Mouse (Mus musculus) forebrain, embryonic 13.5 days (tissue): ENCODE data around the gene Tle6. TPM values are rescaled to one million over a fixed set of nuclear protein-coding genes. Genes with fewer than 3 reads are reported as not detected.

Experiments
- ATAC-seq: fragments of 200-750 bp; cut with Nextera tagmentation; 2 replicates; pipeline ENCODE4 v1.8.0; 2017
- H3K27ac ChIP-seq: fragments of 300-500 bp; sonication (generic); 2 replicates; pipeline ENCODE4 v1.5.1; 2015; ENCODE audit warnings: inconsistent platforms, mild to moderate bottlenecking, moderate library complexity
- H3K27me3 ChIP-seq: fragments of 300-500 bp; sonication (generic); 2 replicates; pipeline ENCODE4 v1.6.1; 2015; ENCODE audit warnings: mild to moderate bottlenecking, inconsistent platforms
- H3K36me3 ChIP-seq: fragments of 300-500 bp; sonication (generic); 2 replicates; pipeline ENCODE4 v1.6.1; 2015; ENCODE audit warnings: mild to moderate bottlenecking, inconsistent platforms; ENCODE audit not compliant: poor library complexity, severe bottlenecking
- H3K4me1 ChIP-seq: fragments of 300-500 bp; sonication (generic); 2 replicates; pipeline ENCODE4 v1.6.1; 2015; ENCODE audit warnings: inconsistent platforms
- H3K4me2 ChIP-seq: fragments of 300-500 bp; sonication (generic); 2 replicates; pipeline ENCODE4 v1.6.1; 2015; ENCODE audit warnings: inconsistent platforms, mild to moderate bottlenecking, moderate library complexity
- H3K4me3 ChIP-seq: fragments of 300-500 bp; sonication (generic); 2 replicates; pipeline ENCODE4 v1.5.1; 2015; ENCODE audit warnings: mild to moderate bottlenecking, inconsistent platforms
- H3K9ac ChIP-seq: fragments of 300-500 bp; sonication (generic); 2 replicates; pipeline ENCODE4 v1.6.1; 2015; ENCODE audit warnings: mild to moderate bottlenecking, inconsistent platforms
- H3K9me3 ChIP-seq: fragments of 300-500 bp; sonication (generic); replicated peaks from 2 replicates; pipeline ENCODE4 v1.6.1; 2016; ENCODE audit warnings: inconsistent platforms
- WGBS: fragments of 180-500 bp; shearing (Covaris S2); methylation state at CpG from one replicate; pipeline ENCODE4 v1.1.7; 2015; 5-methylcytosine and 5-hydroxymethylcytosine counted together
- polyA plus RNA-seq: library from polyadenylated mRNA; unstranded; fragments of >200 nt; fragmentation: Nextera tagmentation; extraction: Ambion mirVana; gene quantifications from 2 replicates; pipeline ENCODE4 v1.2.1, GENCODE M21; 2015

Gene Tle6
- polyA plus RNA-seq, 1 experiment from 2014 or later, result 1.8 TPM

GRCm38 (mm10) chr10:81556282-81556681 lies 44.6 kb downstream of the Tle6 start:
- Histone ChIP-seq H3K9me3 (peaks cover 6% of the 10 kb centered on the region; the same call in 1 of the 2 replicates), H3K27ac (no peak overlapping the region), H3K4me3 (no peak overlapping the region), H3K9ac (no peak overlapping the region), H3K36me3 (peaks cover 4% of the 10 kb centered on the region), H3K4me2 (no peak overlapping the region), H3K4me1 (peaks cover 17% of the 10 kb centered on the region), H3K27me3 (no peaks in the 10 kb centered on the region)
- no peak for ATAC-seq
- WGBS, result 87% methylated on average over 3 of the region's 3 CpGs

- Histone ChIP-seq H3K36me3 (no peaks in the 10 kb centered on the region), H3K4me2 (no peak overlapping the region), H3K4me3 (no peak overlapping the region), H3K9me3 (peaks cover 6% of the 10 kb centered on the region; the same call in 1 of the 2 replicates), H3K4me1 (0 out of 2 replicates have a peak, but pooled peaks cover 5% of the 10 kb centered on the region), H3K9ac (no peak overlapping the region), H3K27me3 (no peaks in the 10 kb centered on the region), H3K27ac (no peak overlapping the region)
- WGBS, result 88% methylated on average over 6 of the region's 6 CpGs
- no peak for ATAC-seq
These were observed 46.8 kb downstream of the Tle6 start for GRCm38 (mm10) chr10:81553807-81554755.

- no peak overlapping the region for H3K4me3 ChIP-seq
- no peaks in the 10 kb centered on the region for H3K4me1 ChIP-seq
- H3K27me3 ChIP-seq, result no peaks in the 10 kb centered on the region
- no peak overlapping the region for H3K4me2 ChIP-seq
- H3K36me3 ChIP-seq, result no peaks in the 10 kb centered on the region
- H3K9me3 ChIP-seq, result peaks cover 6% of the 10 kb centered on the region; the same call in 1 of the 2 replicates
- no peak overlapping the region for H3K27ac ChIP-seq
- WGBS, result 87% methylated on average over 5 of the region's 5 CpGs
- no peak overlapping the region for H3K9ac ChIP-seq
- no peak for ATAC-seq
These were observed 47.6 kb downstream of the Tle6 start for GRCm38 (mm10) chr10:81553232-81553631.

- H3K9me3 ChIP-seq, result peaks cover 6% of the 10 kb centered on the region; the same call in 1 of the 2 replicates
- no peaks in the 10 kb centered on the region for H3K4me1 ChIP-seq
- H3K27me3 ChIP-seq, result no peaks in the 10 kb centered on the region
- no peak overlapping the region for H3K4me3 ChIP-seq
- no peak overlapping the region for H3K27ac ChIP-seq
- no peak overlapping the region for H3K4me2 ChIP-seq
- H3K9ac ChIP-seq, result no peak overlapping the region
- no peaks in the 10 kb centered on the region for H3K36me3 ChIP-seq
- ATAC-seq, result peak; percentile 83
- WGBS, result 4% methylated on average over 12 of the region's 12 CpGs
These were observed 49.2 kb downstream of the Tle6 start for GRCm38 (mm10) chr10:81551597-81552102.

GRCm38 (mm10) chr10:81550257-81550656 lies 50.6 kb downstream of the Tle6 start:
- H3K4me3 ChIP-seq, result no peak overlapping the region
- peaks cover 3% of the 10 kb centered on the region; the same call in 1 of the 2 replicates for H3K9me3 ChIP-seq
- no peak for ATAC-seq
- no peak overlapping the region for H3K27ac ChIP-seq
- no peaks in the 10 kb centered on the region for H3K27me3 ChIP-seq
- H3K36me3 ChIP-seq, result no peaks in the 10 kb centered on the region
- H3K4me2 ChIP-seq, result no peak overlapping the region
- H3K4me1 ChIP-seq, result 0 out of 2 replicates have a peak, but pooled peaks cover 6% of the 10 kb centered on the region
- no peak overlapping the region for H3K9ac ChIP-seq
- 8% methylated on average over 7 of the region's 7 CpGs for WGBS

- 65% methylated on average over 5 of the region's 5 CpGs for WGBS
- Histone ChIP-seq H3K27me3 (no peaks in the 10 kb centered on the region), H3K9me3 (peaks cover 3% of the 10 kb centered on the region; the same call in 1 of the 2 replicates), H3K4me1 (peaks cover 11% of the 10 kb centered on the region), H3K4me3 (no peak overlapping the region), H3K4me2 (no peak overlapping the region), H3K27ac (no peak overlapping the region), H3K36me3 (no peaks in the 10 kb centered on the region), H3K9ac (0 out of 2 replicates have a peak overlapping the region, but pooled peaks have one; percentile 0)
- no peak for ATAC-seq
These were observed 51.9 kb downstream of the Tle6 start for GRCm38 (mm10) chr10:81548944-81549343.

- ATAC-seq, result no peak
- 0 out of 2 replicates have a peak overlapping the region, but pooled peaks have one; percentile 8 for H3K9ac ChIP-seq
- 91% methylated on average over 13 of the region's 13 CpGs for WGBS
- H3K4me1 ChIP-seq, result peaks cover 30% of the 10 kb centered on the region
- H3K9me3 ChIP-seq, result no peaks in the 10 kb centered on the region
- H3K27me3 ChIP-seq, result no peaks in the 10 kb centered on the region
- H3K4me3 ChIP-seq, result no peak overlapping the region
- no peak overlapping the region for H3K4me2 ChIP-seq
- H3K27ac ChIP-seq, result no peak overlapping the region
- peaks cover 4% of the 10 kb centered on the region; the same call in 1 of the 2 replicates for H3K36me3 ChIP-seq
These were observed 53.9 kb downstream of the Tle6 start for GRCm38 (mm10) chr10:81546788-81547571.

GRCm38 (mm10) chr10:81546332-81546731 lies 54.5 kb downstream of the Tle6 start:
- ATAC-seq, result no peak
- Histone ChIP-seq H3K9me3 (no peaks in the 10 kb centered on the region), H3K4me1 (peaks cover 37% of the 10 kb centered on the region), H3K4me3 (no peak overlapping the region), H3K9ac (0 out of 2 replicates have a peak overlapping the region, but pooled peaks have one; percentile 2), H3K4me2 (no peak overlapping the region), H3K27ac (no peak overlapping the region), H3K27me3 (no peaks in the 10 kb centered on the region), H3K36me3 (peaks cover 8% of the 10 kb centered on the region; the same call in 1 of the 2 replicates)
- 85% methylated on average over 5 of the region's 5 CpGs for WGBS

GRCm38 (mm10) chr10:81545161-81545747 lies 55.6 kb downstream of the Tle6 start, which contains the start of gene Gna11:
Gene Gna11 (minus strand): TSS chr10:81545190.
- peak; percentile 97 for ATAC-seq
- Histone ChIP-seq H3K4me3 (peak within 1 kb of the TSS; percentile 86), H3K9ac (peak within 1 kb of the TSS; percentile 85), H3K4me1 (peaks cover 42% of the 10 kb centered on the region), H3K4me2 (peak within 1 kb of the TSS; percentile 99), H3K27ac (peak within 1 kb of the TSS; percentile 93), H3K36me3 (peaks cover 9% of the 10 kb centered on the region; the same call in 1 of the 2 replicates), H3K27me3 (no peaks in the 10 kb centered on the region), H3K9me3 (no peaks in the 10 kb centered on the region)
- WGBS, result 1% methylated on average over 58 of the region's 59 CpGs

- Histone ChIP-seq H3K4me3 (peak overlapping the region; percentile 86), H3K9ac (peak overlapping the region; percentile 85), H3K4me2 (peak overlapping the region; percentile 99), H3K9me3 (no peaks in the 10 kb centered on the region), H3K4me1 (peaks cover 42% of the 10 kb centered on the region), H3K27ac (peak overlapping the region; percentile 80), H3K27me3 (no peaks in the 10 kb centered on the region), H3K36me3 (peaks cover 12% of the 10 kb centered on the region; the same call in 1 of the 2 replicates)
- under 1% methylated on average over 85 of the region's 93 CpGs for WGBS
- peak; percentile 14 for ATAC-seq
These were observed 56.3 kb downstream of the Tle6 start for GRCm38 (mm10) chr10:81544296-81545160.
